Comparison of ENCODE assay signal across 8 mouse cellular contexts in the genomic region with DNA sequence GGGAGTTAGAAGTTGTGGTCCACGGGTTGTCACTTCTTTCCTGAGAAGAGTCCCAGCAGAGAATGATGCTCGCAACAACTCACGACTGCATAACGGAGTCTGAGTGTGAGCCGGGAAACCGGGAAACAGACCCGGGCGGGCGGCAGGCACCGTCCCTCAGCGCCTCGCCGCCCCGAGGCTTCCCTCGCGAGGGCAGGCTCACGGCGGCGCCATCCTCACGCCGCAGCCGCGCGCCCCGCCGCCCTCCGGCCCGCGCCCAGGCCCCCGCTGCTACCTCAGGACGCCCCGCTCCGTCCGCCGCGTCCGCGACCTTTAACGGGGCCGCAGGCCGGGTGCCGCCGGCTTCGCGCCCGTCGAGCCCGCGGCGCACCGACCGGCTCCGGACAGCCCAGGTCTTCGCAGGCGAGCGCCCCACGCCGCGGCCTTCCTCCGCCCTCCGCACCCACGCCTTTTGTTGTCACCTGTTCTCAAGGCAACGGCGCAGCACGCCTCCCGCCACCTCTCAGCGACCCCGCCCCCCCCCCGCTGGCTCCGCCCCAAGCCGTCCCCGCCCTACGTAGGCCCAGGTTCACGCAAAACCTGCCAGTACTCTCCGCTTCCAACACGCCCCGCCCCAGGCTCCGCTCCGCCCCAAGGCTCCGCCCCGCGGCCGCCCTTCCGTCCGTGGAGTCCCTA. TPM values are rescaled to one million over a fixed set of nuclear protein-coding genes. Genes with fewer than 3 reads are reported as not detected.
DNase-seq lines count a peak whose midpoint lies in the region; ATAC-seq lines count a peak whose summit lies in the region.

TSS of gene Kif27 (minus strand) at position 494 of the 675 bp plus-strand sequence.

- no peaks in the 10 kb centered on the region for H3K9me3 ChIP-seq in intestine, embryonic 15.5 days
- H3K9me3 ChIP-seq in midbrain, embryonic 11.5 days (ENCODE audit: control insufficient read depth, low read length) = no peaks in the 10 kb centered on the region

- H3K27me3 ChIP-seq in intestine, embryonic 15.5 days (replicated peaks) = no peaks in the 10 kb centered on the region
- no peaks in the 10 kb centered on the region for H3K27me3 ChIP-seq in midbrain, embryonic 11.5 days (ENCODE audit: control insufficient read depth, insufficient read depth, low read length)

- H3K4me3 ChIP-seq in intestine, embryonic 15.5 days (replicated peaks) = peak within 1 kb of the TSS; percentile 74
- peak within 1 kb of the TSS; percentile 63 for H3K4me3 ChIP-seq in midbrain, embryonic 11.5 days (ENCODE audit: low read depth, low read length)

- DNase-seq in adrenal gland, postnatal 10 days = peak; percentile 91
- peak; percentile 92 for DNase-seq in embryo, embryonic 9.5 days (ENCODE audit: extremely low spot score)
- peak; percentile 59 to 77 for DNase-seq in gastrocnemius, postnatal 4 days (ENCODE audit: low spot score in 2 of 2)
- peak; percentile 46 to 49 for DNase-seq in left cerebral cortex, postnatal 36 days (ENCODE audit: low spot score in 2 of 2)
- DNase-seq in midbrain, embryonic 11.5 days (ENCODE audit: low spot score, missing footprints) = peak; percentile 98
- peak; percentile 55 for DNase-seq in right cerebral cortex, postnatal 4 days
- peak; percentile 96 for DNase-seq in yolk sac, embryonic 10.5 days (ENCODE audit: low spot score)

- H3K4me1 ChIP-seq in intestine, embryonic 15.5 days (replicated peaks) = no peaks in the 10 kb centered on the region
- peaks cover 3% of the 10 kb centered on the region; the same call in 1 of the 2 replicates for H3K4me1 ChIP-seq in midbrain, embryonic 11.5 days (ENCODE audit: control insufficient read depth, insufficient read depth, low read length)

- H3K27ac ChIP-seq in intestine, embryonic 15.5 days = peak within 1 kb of the TSS; percentile 75
- H3K27ac ChIP-seq in midbrain, embryonic 11.5 days (ENCODE audit: low read depth, low read length) = no peak within 1 kb of the TSS

- peak; percentile 99 for ATAC-seq in intestine, embryonic 15.5 days
- ATAC-seq in midbrain, embryonic 11.5 days (ENCODE audit: low FRiP score) = peak; percentile 97

- under 1% methylated on average over 85 of the region's 85 CpGs for WGBS in intestine, embryonic 15.5 days
- WGBS in midbrain, embryonic 11.5 days = under 1% methylated on average over 57 of the region's 85 CpGs

- H3K4me2 ChIP-seq in intestine, embryonic 15.5 days (replicated peaks) = peak within 1 kb of the TSS; percentile 99
- peak within 1 kb of the TSS; percentile 91 for H3K4me2 ChIP-seq in midbrain, embryonic 11.5 days

- no peaks in the 10 kb centered on the region for H3K36me3 ChIP-seq in intestine, embryonic 15.5 days
- H3K36me3 ChIP-seq in midbrain, embryonic 11.5 days (ENCODE audit: control insufficient read depth, insufficient read depth, low read length) = no peaks in the 10 kb centered on the region

- intact Hi-C loops in left cerebral cortex, postnatal 36 days (cut with DNase I) = no loop called here

- H3K9ac ChIP-seq in intestine, embryonic 15.5 days = peak within 1 kb of the TSS; percentile 67
- H3K9ac ChIP-seq in midbrain, embryonic 11.5 days (ENCODE audit: low read length) = peak within 1 kb of the TSS; percentile 64

RNA-seq across cellular contexts. Expression of gene Kif27, which starts in this region (rescaled TPM):
- 1 to 10 TPM; 1.3 to 1.5 TPM for total RNA-seq in adrenal gland, postnatal 10 days (2021)
- 1 to 10 TPM in 1 of 2 experiments, under 1 TPM in 1; 0.81 to 1.0 TPM for total RNA-seq in gastrocnemius, postnatal 4 days (2021)
- polyA plus RNA-seq in intestine, embryonic 15.5 days (2015; fragmentation: Nextera tagmentation; extraction: Ambion mirVana) = 0.40 and 0.69 TPM in 2 replicates
- 1 to 10 TPM; 2.7 to 3.2 TPM for total RNA-seq in left cerebral cortex, postnatal 36 days (2021)
- polyA plus RNA-seq in midbrain, embryonic 11.5 days (2014; fragmentation: Nextera tagmentation; extraction: Ambion mirVana) = 1.1 and 1.3 TPM in 2 replicates

Comparison
In these comparisons a context has a peak if more than half of its experiments do, and no peak if none do; other contexts are left out.
1. Peak in ATAC-seq, H3K4me3 ChIP-seq, H3K27ac ChIP-seq, H3K9ac ChIP-seq and H3K4me2 ChIP-seq in intestine, embryonic 15.5 days; RNA of the gene not detected or under 1 TPM.
2. DNase-seq: peak in every context shown above with its lines; median percentile 98 in midbrain, embryonic 11.5 days; 96 in yolk sac, embryonic 10.5 days; 92 in embryo, embryonic 9.5 days; 91 in adrenal gland, postnatal 10 days; 68 in gastrocnemius, postnatal 4 days; 55 in right cerebral cortex, postnatal 4 days; 48 in left cerebral cortex, postnatal 36 days.